Mouse (Mus musculus) forebrain, embryonic 10.5 days (tissue): ENCODE data around the gene Plp2. TPM values are rescaled to one million over a fixed set of nuclear protein-coding genes. Genes with fewer than 3 reads are reported as not detected.
A peak's percentile ranks its signal among the peaks of the same experiment; 100 is the strongest.

ENCODE experiments used
- DNase-seq: peaks from one replicate; pipeline ENCODE4 v3.0.0-alpha.2; 2017; ENCODE audit warnings: low spot score; ENCODE audit errors: extremely low spot score
- H3K27ac ChIP-seq: fragments of 300-500 bp; sonication (generic); 2 replicates; pipeline ENCODE4 v1.5.1; 2016; ENCODE audit warnings: mild to moderate bottlenecking
- H3K27me3 ChIP-seq: fragments of 300-500 bp; sonication (generic); 2 replicates; pipeline ENCODE4 v1.6.1; 2016; ENCODE audit warnings: mild to moderate bottlenecking; ENCODE audit not compliant: poor library complexity, severe bottlenecking
- H3K36me3 ChIP-seq: fragments of 300-500 bp; sonication (generic); replicated peaks from 2 replicates; pipeline ENCODE4 v1.6.1; 2016; ENCODE audit warnings: mild to moderate bottlenecking, moderate library complexity
- H3K4me1 ChIP-seq: fragments of 300-500 bp; sonication (generic); 2 replicates; pipeline ENCODE4 v1.6.1; 2016
- H3K4me3 ChIP-seq: fragments of 300-500 bp; sonication (generic); 2 replicates; pipeline ENCODE4 v1.5.1; 2016; ENCODE audit warnings: mild to moderate bottlenecking, moderate library complexity
- H3K9me3 ChIP-seq: fragments of 300-500 bp; sonication (generic); 2 replicates; pipeline ENCODE4 v1.6.1; 2016; ENCODE audit warnings: mild to moderate bottlenecking, moderate library complexity
- WGBS: fragments of 180-500 bp; shearing (Covaris S2); methylation state at CpG from one replicate; pipeline ENCODE4 v1.1.7; 2016; 5-methylcytosine and 5-hydroxymethylcytosine counted together
- polyA plus RNA-seq: library from polyadenylated mRNA; unstranded; fragments of >200 nt; fragmentation: Nextera tagmentation; extraction: Ambion mirVana; gene quantifications from 2 replicates; pipeline ENCODE4 v1.2.1, GENCODE M21; 2016

Gene Plp2
- polyA plus RNA-seq, 1 experiment from 2014 or later = 49.7 TPM

- Histone ChIP-seq H3K27me3 (no peaks in the 10 kb centered on the region), H3K4me3 (peak overlapping the region; percentile 51), H3K9me3 (peaks cover 2% of the 10 kb centered on the region; the same call in 1 of the 2 replicates), H3K36me3 (no peaks in the 10 kb centered on the region), H3K27ac (peak overlapping the region; percentile 81), H3K4me1 (peaks cover 25% of the 10 kb centered on the region)
- DNase-seq = peak; percentile 39
- 24% methylated on average over 15 of the region's 15 CpGs for WGBS
Observed at GRCm38 (mm10) chrX:7658031-7658784, 13.0 kb downstream of the Plp2 start.

DNA sequence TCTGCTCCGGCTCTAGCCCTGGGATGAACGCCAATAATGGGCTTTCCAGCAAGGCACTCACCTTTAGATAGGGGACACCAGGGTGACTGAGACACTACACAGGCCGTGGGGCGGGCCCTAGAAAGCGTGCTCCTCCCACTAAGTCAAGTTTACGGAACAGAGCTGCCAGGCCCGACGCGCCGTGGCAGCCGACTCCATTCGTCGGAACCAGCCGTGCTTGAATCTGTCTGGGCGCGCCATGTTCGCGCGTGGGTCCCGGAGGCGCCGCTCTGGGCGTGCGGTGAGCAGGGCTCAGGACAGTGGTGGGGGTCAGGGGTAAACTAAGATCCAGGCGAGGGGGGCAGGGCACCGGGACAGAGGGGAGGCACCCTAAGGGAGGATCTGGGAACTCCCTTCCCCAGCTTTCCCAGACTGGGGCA lies 14.0 kb downstream of the Plp2 start, which contains the start of gene Prickle3:
Prickle3 (plus strand) TSS at position 40 of the 419 bp plus-strand sequence.
- Histone ChIP-seq H3K36me3 (no peaks in the 10 kb centered on the region), H3K27ac (peak within 1 kb of the TSS; percentile 81), H3K27me3 (no peaks in the 10 kb centered on the region), H3K9me3 (peaks cover 2% of the 10 kb centered on the region; the same call in 1 of the 2 replicates), H3K4me1 (peaks cover 25% of the 10 kb centered on the region), H3K4me3 (peak within 1 kb of the TSS; percentile 51)
- DNase-seq = no peak
- 24% methylated on average over 26 of the region's 26 CpGs for WGBS

- peak overlapping the region; percentile 57 for H3K4me3 ChIP-seq
- no peaks in the 10 kb centered on the region for H3K36me3 ChIP-seq
- peak; percentile 75 for DNase-seq
- peaks cover 4% of the 10 kb centered on the region; the same call in 1 of the 2 replicates for H3K4me1 ChIP-seq
- 11% methylated on average over 25 of the region's 25 CpGs for WGBS
- peak overlapping the region; percentile 88 for H3K27ac ChIP-seq
- H3K27me3 ChIP-seq = no peaks in the 10 kb centered on the region
- no peaks in the 10 kb centered on the region; the same call in 1 of the 2 replicates for H3K9me3 ChIP-seq
Observed at GRCm38 (mm10) chrX:7648671-7649304, 22.4 kb downstream of the Plp2 start.

DNA sequence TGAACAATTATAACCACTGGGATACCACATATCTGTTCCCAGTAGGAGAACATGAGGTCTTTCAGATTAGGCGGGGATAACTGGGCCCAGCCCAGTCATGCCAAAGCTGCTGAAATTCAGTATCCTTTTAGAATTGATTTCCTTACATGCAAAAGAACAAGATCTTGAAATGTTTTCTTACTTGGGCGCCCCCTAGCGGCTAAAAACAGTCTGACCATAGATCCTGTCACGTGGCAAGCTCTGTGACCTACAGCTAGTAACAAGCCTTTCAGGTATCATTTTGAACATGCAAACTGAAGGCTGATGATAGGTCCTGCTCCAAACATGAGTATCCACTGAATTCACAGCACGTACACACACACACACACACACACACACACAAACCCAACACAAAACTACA lies 25.8 kb downstream of the Plp2 start:
- H3K27ac ChIP-seq = no peak overlapping the region
- no peaks in the 10 kb centered on the region for H3K36me3 ChIP-seq
- DNase-seq = peak; percentile 76
- H3K4me1 ChIP-seq = peaks cover 6% of the 10 kb centered on the region; the same call in 1 of the 2 replicates
- peaks cover 8% of the 10 kb centered on the region; the same call in 1 of the 2 replicates for H3K27me3 ChIP-seq
- 12% methylated on average over 5 of the region's 5 CpGs for WGBS
- no peak overlapping the region for H3K4me3 ChIP-seq
- no peaks in the 10 kb centered on the region; the same call in 1 of the 2 replicates for H3K9me3 ChIP-seq

DNA sequence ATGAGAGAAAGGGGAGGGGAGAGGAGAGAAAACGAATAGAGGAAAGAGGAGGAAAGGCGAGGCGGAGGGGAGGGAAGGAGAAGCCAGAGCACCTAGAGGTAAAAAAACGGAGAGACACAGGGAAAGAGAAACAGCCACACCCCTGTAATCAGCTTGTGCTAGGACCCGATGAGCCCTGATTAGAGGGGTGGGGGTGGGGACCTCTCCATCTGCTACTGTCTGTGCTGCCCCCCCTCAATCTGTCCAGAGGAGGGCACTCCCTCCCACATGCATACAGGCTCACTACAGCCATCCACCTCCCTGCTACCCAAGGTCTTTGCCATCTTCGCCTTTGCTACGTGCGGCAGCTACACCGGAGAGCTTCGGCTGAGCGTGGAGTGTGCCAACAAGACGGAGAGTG lies 30.4 kb downstream of the Plp2 start:
- H3K9me3 ChIP-seq = no peaks in the 10 kb centered on the region
- H3K36me3 ChIP-seq = no peaks in the 10 kb centered on the region
- peaks cover 18% of the 10 kb centered on the region for H3K4me1 ChIP-seq
- DNase-seq = no peak
- H3K27me3 ChIP-seq = peaks cover 21% of the 10 kb centered on the region; the same call in 1 of the 2 replicates
- 45% methylated on average over 11 of the region's 12 CpGs for WGBS
- H3K4me3 ChIP-seq = no peak overlapping the region
- H3K27ac ChIP-seq = no peak overlapping the region

- no peak for DNase-seq
- H3K4me1 ChIP-seq = peaks cover 18% of the 10 kb centered on the region
- H3K9me3 ChIP-seq = no peaks in the 10 kb centered on the region
- peaks cover 21% of the 10 kb centered on the region; the same call in 1 of the 2 replicates for H3K27me3 ChIP-seq
- peak overlapping the region; percentile 58 for H3K4me3 ChIP-seq
- H3K27ac ChIP-seq = no peak overlapping the region
- WGBS = 23% methylated on average over 13 of the region's 13 CpGs
- no peaks in the 10 kb centered on the region for H3K36me3 ChIP-seq
Observed at GRCm38 (mm10) chrX:7639536-7640325, 31.5 kb downstream of the Plp2 start.

GRCm38 (mm10) chrX:7638401-7639091 lies 32.6 kb downstream of the Plp2 start, which contains the start of gene Syp:
Gene Syp (plus strand): TSS chrX:7638471.
- H3K9me3 ChIP-seq = no peaks in the 10 kb centered on the region
- no peaks in the 10 kb centered on the region for H3K36me3 ChIP-seq
- H3K27me3 ChIP-seq = peaks cover 21% of the 10 kb centered on the region; the same call in 1 of the 2 replicates
- peaks cover 18% of the 10 kb centered on the region for H3K4me1 ChIP-seq
- peak within 1 kb of the TSS; percentile 58 for H3K4me3 ChIP-seq
- DNase-seq = peak; percentile 82
- WGBS = 18% methylated on average over 41 of the region's 42 CpGs
- H3K27ac ChIP-seq = peak within 1 kb of the TSS; percentile 76

DNA sequence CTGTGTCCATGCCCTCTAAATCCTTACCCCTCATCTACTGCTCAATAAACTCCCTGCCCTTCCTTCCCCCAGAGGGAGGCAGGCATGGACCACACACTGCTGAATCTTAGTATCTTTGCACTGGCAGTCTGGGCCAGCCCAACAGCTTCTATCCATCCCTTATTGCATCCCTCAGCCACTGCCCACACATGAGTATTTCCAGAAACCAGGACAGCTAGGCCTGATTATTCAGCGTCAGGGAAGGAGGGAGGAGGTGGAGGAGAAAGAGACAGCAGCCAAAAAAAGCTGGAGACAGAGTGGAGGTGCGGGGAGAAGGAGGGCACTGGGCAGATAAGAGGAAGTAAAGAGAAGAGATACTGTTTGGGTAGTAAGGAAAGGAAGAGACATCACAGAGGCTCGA lies 36.1 kb downstream of the Plp2 start:
- no peak for DNase-seq
- Histone ChIP-seq H3K27me3 (peaks cover 10% of the 10 kb centered on the region; the same call in 1 of the 2 replicates), H3K4me1 (peaks cover 16% of the 10 kb centered on the region), H3K4me3 (no peak overlapping the region), H3K27ac (no peak overlapping the region), H3K36me3 (no peaks in the 10 kb centered on the region), H3K9me3 (no peaks in the 10 kb centered on the region; the same call in 1 of the 2 replicates)
- WGBS = 78% methylated on average over 3 of the region's 3 CpGs

DNA sequence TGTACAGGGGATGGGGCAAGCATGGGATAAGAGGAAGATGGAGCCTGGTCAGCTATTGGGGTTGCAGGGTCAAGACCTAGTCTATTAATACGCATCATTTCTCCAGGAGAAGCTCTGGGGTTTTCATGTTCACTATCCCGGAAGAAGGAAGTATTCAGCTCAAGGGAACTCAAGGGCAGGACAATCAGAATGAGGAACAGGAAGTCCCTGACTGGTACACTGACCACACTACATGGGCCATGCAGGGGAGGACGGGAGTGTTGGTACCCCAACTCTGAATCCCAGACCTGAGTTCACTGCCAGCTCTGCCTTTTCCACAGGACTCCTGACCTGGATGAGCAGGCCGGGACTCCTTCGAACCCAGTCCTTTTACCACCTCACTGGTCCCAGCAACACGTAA lies 38.6 kb downstream of the Plp2 start:
- no peak for DNase-seq
- Histone ChIP-seq H3K4me1 (no peaks in the 10 kb centered on the region), H3K9me3 (no peaks in the 10 kb centered on the region; the same call in 1 of the 2 replicates), H3K36me3 (no peaks in the 10 kb centered on the region), H3K27me3 (no peaks in the 10 kb centered on the region), H3K4me3 (no peak overlapping the region), H3K27ac (no peak overlapping the region)
- WGBS = 88% methylated on average over 6 of the region's 6 CpGs
